Mouse (Mus musculus): ENCODE measurements around the gene Rorc. TPM values are rescaled to one million over a fixed set of nuclear protein-coding genes. Genes with fewer than 3 reads are reported as not detected.

Rorc gene
- not detected for polyA plus RNA-seq (2017; shearing (Covaris generic))

GRCm38 (mm10) chr3:94372641-94373040 is at the start of gene Rorc:
Gene Rorc, plus strand, starts transcription at chr3:94372794.

GRCm38 (mm10) chr3:94341959-94342422 is 30.6 kb upstream of the Rorc start, which contains the start of gene Them5:
Gene Them5, plus strand, starts transcription at chr3:94342099.

GRCm38 (mm10) chr3:94362138-94362537 is 10.5 kb upstream of the Rorc start, which contains the start of gene C2cd4d:
Gene C2cd4d, plus strand, starts transcription at chr3:94362438.

GRCm38 (mm10) chr3:94398217-94398616 is 25.6 kb downstream of the Rorc start, which contains the start of gene Lingo4:
Gene Lingo4, plus strand, starts transcription at chr3:94398517.

GRCm38 (mm10) chr3:94413031-94413679 is 40.6 kb downstream of the Rorc start, which contains the start of gene Tdrkh:
Gene Tdrkh, plus strand, starts transcription at chr3:94413273.

GRCm38 (mm10) chr3:94442951-94443596 is 70.5 kb downstream of the Rorc start, which contains the start of gene Mrpl9:
Gene Mrpl9, plus strand, starts transcription at chr3:94443318.

GRCm38 (mm10) chr3:94443597-94443964 is 71.0 kb downstream of the Rorc start, which contains the start of gene Oaz3:
Gene Oaz3, minus strand, starts transcription at chr3:94443915.

Other genes with a start within 250 kb of the Rorc start
- not detected for gene Gm10696, start 194.6 kb upstream of the Rorc start, polyA plus RNA-seq (2017; shearing (Covaris generic))
- not detected for gene Gm5286, start 176.1 kb upstream of the Rorc start, polyA plus RNA-seq (2017; shearing (Covaris generic))
- not detected for gene Gm4778, start 108.8 kb upstream of the Rorc start, polyA plus RNA-seq (2017; shearing (Covaris generic))
- gene Them4, start 62.7 kb upstream of the Rorc start, polyA plus RNA-seq (2017; shearing (Covaris generic)), result 2.7 TPM
- gene Them5, start 30.7 kb upstream of the Rorc start, polyA plus RNA-seq (2017; shearing (Covaris generic)), result not detected
- not detected for gene C2cd4d, start 10.4 kb upstream of the Rorc start, polyA plus RNA-seq (2017; shearing (Covaris generic))
- not detected for gene Lingo4, start 25.7 kb downstream of the Rorc start, polyA plus RNA-seq (2017; shearing (Covaris generic))
- 0.85 TPM for gene Tdrkh, start 40.5 kb downstream of the Rorc start, polyA plus RNA-seq (2017; shearing (Covaris generic))
- gene Mrpl9, start 70.5 kb downstream of the Rorc start, polyA plus RNA-seq (2017; shearing (Covaris generic)), result 63.0 TPM
- gene Oaz3, start 71.1 kb downstream of the Rorc start, polyA plus RNA-seq (2017; shearing (Covaris generic)), result 2.0 TPM
- 2.7 TPM for gene Celf3, start 105.5 kb downstream of the Rorc start, polyA plus RNA-seq (2017; shearing (Covaris generic))
- not detected for gene Riiad1, start 107.5 kb downstream of the Rorc start, polyA plus RNA-seq (2017; shearing (Covaris generic))
- 10.6 TPM for gene Snx27, start 209.9 kb downstream of the Rorc start, polyA plus RNA-seq (2017; shearing (Covaris generic))